Mouse (Mus musculus) stomach, postnatal 0 days (tissue): ENCODE results near the gene Ssc5d. TPM values are rescaled to one million over a fixed set of nuclear protein-coding genes. Genes with fewer than 3 reads are reported as not detected.

ENCODE experiments used
- ATAC-seq: fragments of 200-750 bp; cut with Nextera tagmentation; 2 replicates; pipeline ENCODE4 v1.8.0; 2017; ENCODE audit not compliant: low FRiP score, low TSS enrichment
- DNase-seq: peaks from one replicate; pipeline ENCODE4 v3.0.0-alpha.2; 2016; ENCODE audit warnings: low spot score
- H3K27ac ChIP-seq: fragments of 300-500 bp; sonication (generic); replicated peaks from 2 replicates; pipeline ENCODE4 v1.5.1; 2014; ENCODE audit warnings: mild to moderate bottlenecking, control low read depth
- H3K27me3 ChIP-seq: fragments of 300-500 bp; sonication (generic); 2 replicates; pipeline ENCODE4 v1.6.1; 2014; ENCODE audit warnings: low read length; ENCODE audit not compliant: control insufficient read depth, insufficient read depth
- H3K36me3 ChIP-seq: fragments of 300-500 bp; sonication (generic); 2 replicates; pipeline ENCODE4 v1.6.1; 2014; ENCODE audit warnings: low read length, mixed read lengths; ENCODE audit not compliant: control insufficient read depth, insufficient read depth
- H3K4me1 ChIP-seq: fragments of 300-500 bp; sonication (generic); replicated peaks from 2 replicates; pipeline ENCODE4 v1.6.1; 2014; ENCODE audit warnings: antibody characterized with exemption; ENCODE audit not compliant: control insufficient read depth, insufficient read depth
- H3K4me2 ChIP-seq: fragments of 300-500 bp; sonication (generic); replicated peaks from 2 replicates; pipeline ENCODE4 v1.6.1; 2014; ENCODE audit warnings: low read depth, mild to moderate bottlenecking, control low read depth, moderate library complexity
- H3K4me3 ChIP-seq: fragments of 300-500 bp; sonication (generic); 2 replicates; pipeline ENCODE4 v1.5.1; 2014; ENCODE audit warnings: low read depth, low read length, control low read depth
- H3K9ac ChIP-seq: fragments of 300-500 bp; sonication (generic); 2 replicates; pipeline ENCODE4 v1.6.1; 2014; ENCODE audit warnings: mild to moderate bottlenecking, low read length, control low read depth, mixed read lengths
- H3K9me3 ChIP-seq: fragments of 300-500 bp; sonication (generic); 2 replicates; pipeline ENCODE4 v1.6.1; 2016; ENCODE audit warnings: low read length; ENCODE audit not compliant: control insufficient read depth
- CTCF ChIP-seq: IDR thresholded peaks from 2 replicates; pipeline ENCODE4 v1.5.1; 2016; ENCODE audit warnings: antibody characterized with exemption, low read depth, mild to moderate bottlenecking, moderate library complexity
- EP300 ChIP-seq: optimal IDR thresholded peaks from 2 replicates; pipeline ENCODE3; 2016; ENCODE audit warnings: antibody characterized with exemption
- WGBS: fragments of 180-500 bp; shearing (Covaris S2); extraction: QIAGEN DNeasy Blood & Tissue Kit; methylation state at CpG from one replicate; pipeline ENCODE4 v1.1.7; 2014; 5-methylcytosine and 5-hydroxymethylcytosine counted together
- polyA plus RNA-seq: library from polyadenylated mRNA; unstranded; fragments of >200 nt; fragmentation: Nextera tagmentation; extraction: Ambion mirVana; gene quantifications from 2 replicates; pipeline ENCODE4 v1.2.1, GENCODE M21; 2015

Ssc5d gene
- polyA plus RNA-seq, 1 experiment from 2014 or later: 1.3 TPM

GRCm38 (mm10) chr7:4924483-4924882 is 1.1 kb upstream of the Ssc5d start:
- peak overlapping the region; percentile 38; the same call in 1 of the 2 replicates for H3K9ac ChIP-seq
- no peaks in the 10 kb centered on the region for H3K27me3 ChIP-seq
- TF ChIP-seq EP300 (no peak), CTCF (0 out of 2 replicates have a peak, but pooled peaks have one; percentile 7)
- no peaks in the 10 kb centered on the region for H3K9me3 ChIP-seq
- H3K4me2 ChIP-seq: peak overlapping the region; percentile 57
- WGBS: 7% methylated on average over 4 of the region's 4 CpGs
- DNase-seq: no peak
- peak overlapping the region; percentile 88 for H3K27ac ChIP-seq
- ATAC-seq: no peak
- peaks cover 10% of the 10 kb centered on the region for H3K4me1 ChIP-seq
- peaks cover 13% of the 10 kb centered on the region for H3K36me3 ChIP-seq
- H3K4me3 ChIP-seq: 0 out of 2 replicates have a peak overlapping the region, but pooled peaks have one; percentile 6

GRCm38 (mm10) chr7:4924891-4925301 is 689 bp upstream of the Ssc5d start:
- WGBS: 3% methylated on average over 3 of the region's 4 CpGs
- H3K4me2 ChIP-seq: peak overlapping the region; percentile 29
- H3K36me3 ChIP-seq: peaks cover 9% of the 10 kb centered on the region
- H3K9me3 ChIP-seq: no peaks in the 10 kb centered on the region
- ATAC-seq (peak; percentile 67; the same call in 1 of the 2 replicates), DNase-seq (peak; percentile 55)
- H3K4me3 ChIP-seq: no peak overlapping the region
- TF ChIP-seq CTCF (no peak), EP300 (no peak)
- no peak overlapping the region for H3K9ac ChIP-seq
- H3K27me3 ChIP-seq: no peaks in the 10 kb centered on the region
- H3K27ac ChIP-seq: peak overlapping the region; percentile 90
- H3K4me1 ChIP-seq: peaks cover 10% of the 10 kb centered on the region

- no peaks in the 10 kb centered on the region for H3K36me3 ChIP-seq
- no peak for DNase-seq
- TF ChIP-seq CTCF (no peak), EP300 (no peak)
- 76% methylated on average over 16 of the region's 16 CpGs for WGBS
- no peak overlapping the region for H3K27ac ChIP-seq
- H3K4me1 ChIP-seq: peaks cover 10% of the 10 kb centered on the region
- no peaks in the 10 kb centered on the region for H3K27me3 ChIP-seq
- H3K9ac ChIP-seq: no peak overlapping the region
- no peak for ATAC-seq
- no peak overlapping the region for H3K4me3 ChIP-seq
- H3K9me3 ChIP-seq: no peaks in the 10 kb centered on the region
- no peak overlapping the region for H3K4me2 ChIP-seq
Measured at GRCm38 (mm10) chr7:4926849-4927248, 1.3 kb downstream of the Ssc5d start.

GRCm38 (mm10) chr7:4927711-4928110 is 2.1 kb downstream of the Ssc5d start:
- Histone ChIP-seq H3K27ac (no peak overlapping the region), H3K4me3 (0 out of 2 replicates have a peak overlapping the region, but pooled peaks have one; percentile 13), H3K9ac (no peak overlapping the region), H3K9me3 (no peaks in the 10 kb centered on the region), H3K4me2 (peak overlapping the region; percentile 32), H3K36me3 (no peaks in the 10 kb centered on the region), H3K4me1 (peaks cover 10% of the 10 kb centered on the region), H3K27me3 (no peaks in the 10 kb centered on the region)
- no peak for ATAC-seq
- no peak for TF ChIP-seq CTCF
- no peak for DNase-seq
- 47% methylated on average over 8 of the region's 8 CpGs for WGBS

GRCm38 (mm10) chr7:4928323-4928722 is 2.7 kb downstream of the Ssc5d start:
- Histone ChIP-seq H3K4me2 (no peak overlapping the region; the same call in 1 of the 2 replicates), H3K9me3 (no peaks in the 10 kb centered on the region), H3K27ac (no peak overlapping the region), H3K27me3 (no peaks in the 10 kb centered on the region), H3K4me1 (peaks cover 7% of the 10 kb centered on the region), H3K9ac (no peak overlapping the region), H3K4me3 (0 out of 2 replicates have a peak overlapping the region, but pooled peaks have one; percentile 13), H3K36me3 (no peaks in the 10 kb centered on the region)
- WGBS: 70% methylated on average over 17 of the region's 17 CpGs
- no peak for DNase-seq
- ATAC-seq: no peak
- no peak for TF ChIP-seq CTCF
- no peak for TF ChIP-seq EP300

- no peak for TF ChIP-seq CTCF
- TF ChIP-seq EP300: no peak
- Histone ChIP-seq H3K27ac (no peak overlapping the region), H3K4me3 (no peak overlapping the region), H3K27me3 (no peaks in the 10 kb centered on the region), H3K4me1 (no peaks in the 10 kb centered on the region), H3K36me3 (no peaks in the 10 kb centered on the region), H3K4me2 (no peak overlapping the region), H3K9ac (no peak overlapping the region), H3K9me3 (no peaks in the 10 kb centered on the region)
- no peak for ATAC-seq
- no peak for DNase-seq
- 76% methylated on average over 12 of the region's 12 CpGs for WGBS
Measured at GRCm38 (mm10) chr7:4933103-4933502, 7.5 kb downstream of the Ssc5d start.
